Mouse (Mus musculus): ENCODE data around the gene Dlx3. TPM values are rescaled to one million over a fixed set of nuclear protein-coding genes. Genes with fewer than 3 reads are reported as not detected.
A peak's percentile ranks its signal among the peaks of the same experiment; 100 is the strongest.

The Dlx3 gene
- polyA plus RNA-seq, 1 experiment from 2014 or later = 0.63 TPM

- DNase-seq (ENCODE audit: low spot score) = no peak
- Histone ChIP-seq H3K9me3 (ENCODE audit: control insufficient read depth, low read length) (no peaks in the 10 kb centered on the region), H3K36me3 (ENCODE audit: control insufficient read depth, insufficient read depth, low read length) (no peaks in the 10 kb centered on the region), H3K27ac (ENCODE audit: low read depth, low read length) (no peak overlapping the region), H3K4me2 (peak overlapping the region; percentile 81), H3K4me3 (ENCODE audit: low read depth, low read length) (peak overlapping the region; percentile 50), H3K27me3 (replicated peaks; ENCODE audit: control insufficient read depth, insufficient read depth, low read length) (peaks cover 64% of the 10 kb centered on the region), H3K9ac (ENCODE audit: low read depth, low read length) (peak overlapping the region; percentile 20; the same call in 1 of the 2 replicates), H3K4me1 (replicated peaks; ENCODE audit: control insufficient read depth, insufficient read depth, low read length) (peaks cover 16% of the 10 kb centered on the region)
- no peak; the same call in 1 of the 2 replicates for ATAC-seq (replicated peaks; ENCODE audit: low FRiP score)
- WGBS = under 1% methylated on average over 42 of the region's 42 CpGs
Observed at GRCm38 (mm10) chr11:95076041-95076535, 43.8 kb upstream of the Dlx3 start.

DNA sequence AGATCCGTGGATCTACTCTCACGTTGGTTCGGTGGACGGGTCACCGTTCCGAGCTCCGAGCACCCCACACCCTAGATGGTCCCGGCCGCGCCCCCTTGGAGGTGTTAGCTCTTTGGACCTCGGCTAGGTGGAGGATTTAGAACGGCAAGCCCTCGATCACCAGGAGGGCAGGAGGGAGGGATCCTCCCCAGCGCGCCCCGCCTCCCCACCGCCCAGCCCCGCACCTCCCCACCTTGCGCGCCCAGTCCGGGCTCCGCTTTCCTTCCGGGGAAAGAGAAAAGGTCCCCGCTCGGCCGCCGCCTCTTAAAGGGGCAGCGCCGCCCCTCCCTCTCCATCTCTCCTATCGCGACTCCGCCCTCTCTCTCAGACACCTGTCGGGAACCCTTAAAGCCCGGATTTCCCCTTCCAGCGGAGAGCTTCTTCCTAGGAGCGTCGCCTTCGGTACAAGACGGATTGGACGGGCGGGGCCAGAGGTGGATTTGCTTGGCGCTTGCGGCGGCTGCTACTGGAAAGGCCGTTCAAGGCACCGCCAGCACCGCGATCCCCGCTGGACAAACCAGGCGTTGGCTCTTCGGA, 43.3 kb upstream of the Dlx3 start, which contains the start of gene Itga3:
TSS of gene Itga3 (minus strand) at position 266 of the 576 bp plus-strand sequence.
- peaks cover 16% of the 10 kb centered on the region for H3K4me1 ChIP-seq (replicated peaks; ENCODE audit: control insufficient read depth, insufficient read depth, low read length)
- H3K9me3 ChIP-seq (ENCODE audit: control insufficient read depth, low read length) = no peaks in the 10 kb centered on the region
- DNase-seq (ENCODE audit: low spot score) (peak; percentile 68), ATAC-seq (replicated peaks; ENCODE audit: low FRiP score) (peak; percentile 48)
- H3K27ac ChIP-seq (ENCODE audit: low read depth, low read length) = no peak within 1 kb of the TSS
- H3K4me2 ChIP-seq = peak within 1 kb of the TSS; percentile 81
- no peaks in the 10 kb centered on the region for H3K36me3 ChIP-seq (ENCODE audit: control insufficient read depth, insufficient read depth, low read length)
- under 1% methylated on average over 51 of the region's 51 CpGs for WGBS
- peaks cover 64% of the 10 kb centered on the region for H3K27me3 ChIP-seq (replicated peaks; ENCODE audit: control insufficient read depth, insufficient read depth, low read length)
- H3K9ac ChIP-seq (ENCODE audit: low read depth, low read length) = peak within 1 kb of the TSS; percentile 20; the same call in 1 of the 2 replicates
- H3K4me3 ChIP-seq (ENCODE audit: low read depth, low read length) = peak within 1 kb of the TSS; percentile 50

DNA sequence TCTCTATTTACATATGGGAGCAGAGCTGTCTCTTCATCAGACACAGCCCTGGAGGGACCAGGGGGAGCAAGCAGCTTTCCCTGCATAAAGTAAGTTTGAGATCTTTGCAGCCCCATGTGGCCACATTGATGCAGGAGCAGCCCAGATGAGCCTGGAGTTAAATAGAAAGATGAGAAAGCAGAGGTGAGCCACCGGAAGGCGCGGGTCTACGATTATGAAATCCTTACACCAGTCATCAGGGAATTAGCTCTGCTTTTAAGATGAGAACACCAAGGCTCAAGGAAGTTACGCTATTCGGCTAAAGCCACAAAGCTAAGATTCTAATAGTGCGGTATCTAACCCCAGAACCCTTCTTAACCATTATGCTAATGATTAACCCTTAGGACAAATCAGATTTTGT, 42.0 kb upstream of the Dlx3 start:
- H3K9ac ChIP-seq (ENCODE audit: low read depth, low read length) = no peak overlapping the region
- H3K36me3 ChIP-seq (ENCODE audit: control insufficient read depth, insufficient read depth, low read length) = no peaks in the 10 kb centered on the region
- H3K9me3 ChIP-seq (ENCODE audit: control insufficient read depth, low read length) = no peaks in the 10 kb centered on the region
- peaks cover 71% of the 10 kb centered on the region for H3K27me3 ChIP-seq (replicated peaks; ENCODE audit: control insufficient read depth, insufficient read depth, low read length)
- H3K4me2 ChIP-seq = no peak overlapping the region
- no peak overlapping the region for H3K4me3 ChIP-seq (ENCODE audit: low read depth, low read length)
- no peak for DNase-seq (ENCODE audit: low spot score)
- ATAC-seq (replicated peaks; ENCODE audit: low FRiP score) = no peak
- peaks cover 16% of the 10 kb centered on the region for H3K4me1 ChIP-seq (replicated peaks; ENCODE audit: control insufficient read depth, insufficient read depth, low read length)
- H3K27ac ChIP-seq (ENCODE audit: low read depth, low read length) = no peak overlapping the region
- WGBS = 51% methylated on average over 7 of the region's 7 CpGs

GRCm38 (mm10) chr11:95079256-95079875, 40.6 kb upstream of the Dlx3 start:
- Histone ChIP-seq H3K36me3 (ENCODE audit: control insufficient read depth, insufficient read depth, low read length) (no peaks in the 10 kb centered on the region), H3K9ac (ENCODE audit: low read depth, low read length) (no peak overlapping the region), H3K9me3 (ENCODE audit: control insufficient read depth, low read length) (no peaks in the 10 kb centered on the region), H3K27ac (ENCODE audit: low read depth, low read length) (no peak overlapping the region), H3K4me1 (replicated peaks; ENCODE audit: control insufficient read depth, insufficient read depth, low read length) (peaks cover 19% of the 10 kb centered on the region), H3K4me3 (ENCODE audit: low read depth, low read length) (no peak overlapping the region), H3K4me2 (no peak overlapping the region), H3K27me3 (replicated peaks; ENCODE audit: control insufficient read depth, insufficient read depth, low read length) (peaks cover 62% of the 10 kb centered on the region)
- DNase-seq (ENCODE audit: low spot score) = no peak
- ATAC-seq (replicated peaks; ENCODE audit: low FRiP score) = no peak
- WGBS = 41% methylated on average over 6 of the region's 6 CpGs

- H3K4me1 ChIP-seq (replicated peaks; ENCODE audit: control insufficient read depth, insufficient read depth, low read length) = peaks cover 21% of the 10 kb centered on the region
- WGBS = 84% methylated on average over 6 of the region's 6 CpGs
- peaks cover 48% of the 10 kb centered on the region for H3K27me3 ChIP-seq (replicated peaks; ENCODE audit: control insufficient read depth, insufficient read depth, low read length)
- H3K4me3 ChIP-seq (ENCODE audit: low read depth, low read length) = no peak overlapping the region
- no peaks in the 10 kb centered on the region for H3K36me3 ChIP-seq (ENCODE audit: control insufficient read depth, insufficient read depth, low read length)
- H3K9ac ChIP-seq (ENCODE audit: low read depth, low read length) = no peak overlapping the region
- H3K27ac ChIP-seq (ENCODE audit: low read depth, low read length) = no peak overlapping the region
- DNase-seq (ENCODE audit: low spot score) (no peak), ATAC-seq (replicated peaks; ENCODE audit: low FRiP score) (no peak)
- H3K4me2 ChIP-seq = no peak overlapping the region
- H3K9me3 ChIP-seq (ENCODE audit: control insufficient read depth, low read length) = no peaks in the 10 kb centered on the region
Observed at GRCm38 (mm10) chr11:95080783-95081182, 39.1 kb upstream of the Dlx3 start.

DNA sequence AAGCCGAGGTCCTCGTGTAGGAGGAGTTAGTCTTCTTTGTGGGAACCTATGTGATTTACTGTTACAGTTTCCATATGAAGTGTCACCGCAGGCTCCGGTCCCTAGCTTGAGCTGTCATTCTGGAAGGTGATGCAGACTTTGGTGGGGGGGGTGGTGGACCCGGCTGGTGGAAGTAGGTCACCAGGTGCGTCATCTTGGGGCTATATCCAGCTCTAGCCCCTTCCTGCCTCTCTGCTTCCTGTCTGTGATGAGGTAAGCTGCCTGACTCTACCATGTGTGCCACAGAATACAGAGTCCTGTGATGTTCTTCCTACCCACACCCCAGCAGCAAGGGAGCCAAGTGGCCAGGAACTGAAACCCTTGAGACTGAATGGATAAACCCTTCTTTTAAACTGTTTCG, 37.0 kb upstream of the Dlx3 start:
- Histone ChIP-seq H3K9me3 (ENCODE audit: control insufficient read depth, low read length) (no peaks in the 10 kb centered on the region), H3K4me3 (ENCODE audit: low read depth, low read length) (no peak overlapping the region), H3K27me3 (replicated peaks; ENCODE audit: control insufficient read depth, insufficient read depth, low read length) (peaks cover 27% of the 10 kb centered on the region), H3K4me2 (no peak overlapping the region), H3K4me1 (replicated peaks; ENCODE audit: control insufficient read depth, insufficient read depth, low read length) (peaks cover 20% of the 10 kb centered on the region), H3K9ac (ENCODE audit: low read depth, low read length) (no peak overlapping the region), H3K27ac (ENCODE audit: low read depth, low read length) (no peak overlapping the region), H3K36me3 (ENCODE audit: control insufficient read depth, insufficient read depth, low read length) (no peaks in the 10 kb centered on the region)
- 82% methylated on average over 7 of the region's 7 CpGs for WGBS
- no peak for DNase-seq (ENCODE audit: low spot score)
- ATAC-seq (replicated peaks; ENCODE audit: low FRiP score) = no peak

DNA sequence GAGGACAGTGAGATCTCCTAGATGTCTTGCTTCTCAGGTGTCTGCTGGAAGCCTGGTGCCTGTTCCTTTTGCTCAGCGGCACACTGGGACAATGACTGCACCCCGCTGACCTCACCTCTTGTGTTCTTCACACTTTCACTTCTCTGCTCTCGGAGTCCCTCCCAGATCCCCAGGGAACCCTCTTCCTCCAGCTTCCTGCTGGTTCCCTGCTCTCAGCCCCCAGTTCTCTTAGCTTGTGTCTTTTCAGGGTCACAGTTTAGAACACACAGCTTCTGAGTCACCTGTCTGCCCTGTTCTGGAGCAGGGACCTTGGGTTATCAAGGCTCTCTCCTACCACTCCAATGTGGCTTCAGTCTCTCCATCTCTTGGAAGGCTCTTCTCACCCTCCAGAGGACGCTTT, 35.7 kb upstream of the Dlx3 start:
- no peak for DNase-seq (ENCODE audit: low spot score)
- Histone ChIP-seq H3K27me3 (replicated peaks; ENCODE audit: control insufficient read depth, insufficient read depth, low read length) (peaks cover 22% of the 10 kb centered on the region), H3K4me1 (replicated peaks; ENCODE audit: control insufficient read depth, insufficient read depth, low read length) (peaks cover 20% of the 10 kb centered on the region), H3K4me2 (no peak overlapping the region), H3K27ac (ENCODE audit: low read depth, low read length) (no peak overlapping the region), H3K9ac (ENCODE audit: low read depth, low read length) (no peak overlapping the region), H3K36me3 (ENCODE audit: control insufficient read depth, insufficient read depth, low read length) (no peaks in the 10 kb centered on the region), H3K4me3 (ENCODE audit: low read depth, low read length) (no peak overlapping the region), H3K9me3 (ENCODE audit: control insufficient read depth, low read length) (no peaks in the 10 kb centered on the region)
- 22% methylated on average over 4 of the region's 4 CpGs for WGBS
- no peak for ATAC-seq (replicated peaks; ENCODE audit: low FRiP score)

GRCm38 (mm10) chr11:95084811-95085382, 35.0 kb upstream of the Dlx3 start:
- ATAC-seq (replicated peaks; ENCODE audit: low FRiP score) = no peak
- Histone ChIP-seq H3K9ac (ENCODE audit: low read depth, low read length) (no peak overlapping the region), H3K27me3 (replicated peaks; ENCODE audit: control insufficient read depth, insufficient read depth, low read length) (peaks cover 15% of the 10 kb centered on the region), H3K4me3 (ENCODE audit: low read depth, low read length) (no peak overlapping the region), H3K27ac (ENCODE audit: low read depth, low read length) (no peak overlapping the region), H3K4me1 (replicated peaks; ENCODE audit: control insufficient read depth, insufficient read depth, low read length) (peaks cover 16% of the 10 kb centered on the region), H3K36me3 (ENCODE audit: control insufficient read depth, insufficient read depth, low read length) (no peaks in the 10 kb centered on the region), H3K9me3 (ENCODE audit: control insufficient read depth, low read length) (no peaks in the 10 kb centered on the region), H3K4me2 (no peak overlapping the region)
- WGBS = 36% methylated on average over 5 of the region's 5 CpGs
- DNase-seq (ENCODE audit: low spot score) = no peak
